Mouse (Mus musculus): ENCODE results near the gene Gm15448. TPM values are rescaled to one million over a fixed set of nuclear protein-coding genes. Genes with fewer than 3 reads are reported as not detected.

The Gm15448 gene
- polyA plus RNA-seq, 1 experiment from 2014 or later, result not detected

Other genes with a start within 250 kb of the Gm15448 start
- gene Oscar, start 209.5 kb downstream of the Gm15448 start, polyA plus RNA-seq (2015; fragmentation: Nextera tagmentation; extraction: Ambion mirVana), result 0.27 TPM in 1 of 2 replicates, not detected in the other
- 644 and 753 TPM in 2 replicates for gene Ndufa3, start 208.3 kb downstream of the Gm15448 start, polyA plus RNA-seq (2015; fragmentation: Nextera tagmentation; extraction: Ambion mirVana)
- gene Tfpt, start 195.8 kb downstream of the Gm15448 start, polyA plus RNA-seq (2015; fragmentation: Nextera tagmentation; extraction: Ambion mirVana), result 15.6 and 17.0 TPM in 2 replicates
- gene Prpf31, start 195.7 kb downstream of the Gm15448 start, polyA plus RNA-seq (2015; fragmentation: Nextera tagmentation; extraction: Ambion mirVana), result 60.8 and 62.2 TPM in 2 replicates
- 29.9 and 32.9 TPM in 2 replicates for gene Cnot3, start 180.4 kb downstream of the Gm15448 start, polyA plus RNA-seq (2015; fragmentation: Nextera tagmentation; extraction: Ambion mirVana)
- gene Leng1, start 159.8 kb downstream of the Gm15448 start, polyA plus RNA-seq (2015; fragmentation: Nextera tagmentation; extraction: Ambion mirVana), result 20.5 and 22.3 TPM in 2 replicates
- gene Tmc4, start 148.1 kb downstream of the Gm15448 start, polyA plus RNA-seq (2015; fragmentation: Nextera tagmentation; extraction: Ambion mirVana), result 7.0 and 7.3 TPM in 2 replicates
- gene Tsen34, start 132.8 kb downstream of the Gm15448 start, polyA plus RNA-seq (2015; fragmentation: Nextera tagmentation; extraction: Ambion mirVana), result 207 and 237 TPM in 2 replicates
- 35.8 and 37.8 TPM in 2 replicates for gene Mboat7, start 132.2 kb downstream of the Gm15448 start, polyA plus RNA-seq (2015; fragmentation: Nextera tagmentation; extraction: Ambion mirVana)
- 814 and 845 TPM in 2 replicates for gene Rps9, start 121.7 kb downstream of the Gm15448 start, polyA plus RNA-seq (2015; fragmentation: Nextera tagmentation; extraction: Ambion mirVana)
- 0.76 and 1.3 TPM in 2 replicates for gene Pirb, start 105.3 kb downstream of the Gm15448 start, polyA plus RNA-seq (2015; fragmentation: Nextera tagmentation; extraction: Ambion mirVana)
- gene Pira2, start 19.4 kb upstream of the Gm15448 start, polyA plus RNA-seq (2015; fragmentation: Nextera tagmentation; extraction: Ambion mirVana), result 0.30 and 0.32 TPM in 2 replicates
- gene Gm14548, start 72.4 kb upstream of the Gm15448 start, polyA plus RNA-seq (2015; fragmentation: Nextera tagmentation; extraction: Ambion mirVana), result 0.24 and 0.28 TPM in 2 replicates
- gene Lilra6, start 89.8 kb upstream of the Gm15448 start, polyA plus RNA-seq (2015; fragmentation: Nextera tagmentation; extraction: Ambion mirVana), result 0.24 and 0.33 TPM in 2 replicates
- 2.0 and 2.4 TPM in 2 replicates for gene Lair1, start 237.5 kb upstream of the Gm15448 start, polyA plus RNA-seq (2015; fragmentation: Nextera tagmentation; extraction: Ambion mirVana)

Measured in heart, embryonic 16.5 days (tissue).